Mouse (Mus musculus) myocyte (in vitro differentiated cells): ENCODE results near the gene Ranbp2.
"Not testable (repeated sequence)": the region's sequence is repeated elsewhere in the genome, so short reads cannot be mapped to it uniquely, and the experiment has no call there.

Experiments used
- CEBPB ChIP-seq: IDR thresholded peaks from 2 replicates; pipeline ENCODE4 v1.6.1; 2011; ENCODE audit warnings: mild to moderate bottlenecking, moderate library complexity; ENCODE audit not compliant: poor library complexity, insufficient read depth, severe bottlenecking
- E2F4 ChIP-seq: IDR thresholded peaks from one replicate; pipeline ENCODE4 v1.6.1; 2011; ENCODE audit warnings: mild to moderate bottlenecking, control low read depth, moderate library complexity; ENCODE audit not compliant: insufficient read depth
- MAX ChIP-seq: IDR thresholded peaks from one replicate; pipeline ENCODE4 v1.6.1; 2011; ENCODE audit warnings: low read depth, mild to moderate bottlenecking, control low read depth
- MYOD1 ChIP-seq, 3 experiments: IDR thresholded peaks; one replicate each; pipeline ENCODE4 v1.6.1; 2011; ENCODE audit warnings: control low read depth in 2 of 3, low read depth in 2 of 3, mild to moderate bottlenecking in 2 of 3, moderate library complexity in 1 of 3; ENCODE audit not compliant: insufficient read length in 2 of 3, control insufficient read depth in 1 of 3
- MYOG ChIP-seq, 3 experiments: IDR thresholded peaks; one replicate each; pipeline ENCODE4 v1.6.1; 2011; ENCODE audit warnings: control low read depth in 2 of 3, low read depth in 2 of 3, mild to moderate bottlenecking in 2 of 3; ENCODE audit not compliant: insufficient read length in 2 of 3, control insufficient read depth in 1 of 3, insufficient read depth in 1 of 3
- POLR2A ChIP-seq: IDR thresholded peaks from one replicate; pipeline ENCODE4 v1.6.1; 2011; ENCODE audit warnings: low read depth, mild to moderate bottlenecking, control low read depth, moderate library complexity; ENCODE audit not compliant: insufficient read length
- POLR2AphosphoS2 ChIP-seq: IDR thresholded peaks from one replicate; pipeline ENCODE4 v1.6.1; 2011; ENCODE audit warnings: low read depth, control low read depth; ENCODE audit not compliant: insufficient read length
- TCF12 ChIP-seq: IDR thresholded peaks from one replicate; pipeline ENCODE4 v1.6.1; 2011; ENCODE audit warnings: mild to moderate bottlenecking, control low read depth; ENCODE audit not compliant: poor library complexity, insufficient read depth, severe bottlenecking
- TCF3 ChIP-seq: IDR thresholded peaks from one replicate; pipeline ENCODE4 v1.6.1; 2011; ENCODE audit warnings: low read depth, control low read depth; ENCODE audit not compliant: insufficient read length
- USF1 ChIP-seq: IDR thresholded peaks from one replicate; pipeline ENCODE4 v1.6.1; 2011; ENCODE audit warnings: low read depth, mild to moderate bottlenecking, control low read depth, moderate library complexity

DNA sequence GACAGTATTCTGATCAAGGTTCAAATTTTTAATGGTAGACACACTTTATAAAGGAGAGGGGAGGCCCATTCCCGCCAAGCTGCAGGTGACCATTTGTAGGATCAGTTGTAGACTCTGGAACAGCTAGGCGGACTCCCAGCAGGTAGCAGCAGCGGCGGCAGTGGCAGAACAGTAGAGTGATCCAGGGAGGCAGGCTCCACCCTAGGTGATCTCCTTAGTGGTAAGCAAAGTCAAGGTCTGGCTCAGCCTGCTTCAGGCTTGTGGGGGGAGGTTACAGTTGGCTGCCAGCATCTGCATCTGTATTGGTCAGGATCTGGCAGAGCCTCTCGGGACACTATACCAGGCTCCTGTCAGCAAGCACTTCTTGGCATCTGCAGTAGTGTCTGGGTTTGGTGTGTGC, 89.6 kb downstream of the Ranbp2 start:
- TF ChIP-seq POLR2A; TCF12; MYOD1 (IDR thresholded peaks at IDR 0.05; ENCODE audit: control insufficient read depth in 1 of 3, insufficient read length in 2 of 3, low read depth in 2 of 3); POLR2AphosphoS2; E2F4; USF1; CEBPB; MAX; MYOG (IDR thresholded peaks at IDR 0.05; ENCODE audit: control insufficient read depth in 1 of 3, insufficient read depth in 1 of 3, insufficient read length in 2 of 3, low read depth in 2 of 3); TCF3: not testable (repeated sequence)
